Mouse (Mus musculus) cerebellum, postnatal 25 days (tissue): ENCODE measurements around the gene Timmdc1.

Experiments
- DNase-seq, 2 experiments: peaks; one replicate each; pipeline ENCODE4 v3.0.0; 2021; ENCODE audit warnings: mixed read lengths in 2 of 2

Timmdc1 gene

DNA sequence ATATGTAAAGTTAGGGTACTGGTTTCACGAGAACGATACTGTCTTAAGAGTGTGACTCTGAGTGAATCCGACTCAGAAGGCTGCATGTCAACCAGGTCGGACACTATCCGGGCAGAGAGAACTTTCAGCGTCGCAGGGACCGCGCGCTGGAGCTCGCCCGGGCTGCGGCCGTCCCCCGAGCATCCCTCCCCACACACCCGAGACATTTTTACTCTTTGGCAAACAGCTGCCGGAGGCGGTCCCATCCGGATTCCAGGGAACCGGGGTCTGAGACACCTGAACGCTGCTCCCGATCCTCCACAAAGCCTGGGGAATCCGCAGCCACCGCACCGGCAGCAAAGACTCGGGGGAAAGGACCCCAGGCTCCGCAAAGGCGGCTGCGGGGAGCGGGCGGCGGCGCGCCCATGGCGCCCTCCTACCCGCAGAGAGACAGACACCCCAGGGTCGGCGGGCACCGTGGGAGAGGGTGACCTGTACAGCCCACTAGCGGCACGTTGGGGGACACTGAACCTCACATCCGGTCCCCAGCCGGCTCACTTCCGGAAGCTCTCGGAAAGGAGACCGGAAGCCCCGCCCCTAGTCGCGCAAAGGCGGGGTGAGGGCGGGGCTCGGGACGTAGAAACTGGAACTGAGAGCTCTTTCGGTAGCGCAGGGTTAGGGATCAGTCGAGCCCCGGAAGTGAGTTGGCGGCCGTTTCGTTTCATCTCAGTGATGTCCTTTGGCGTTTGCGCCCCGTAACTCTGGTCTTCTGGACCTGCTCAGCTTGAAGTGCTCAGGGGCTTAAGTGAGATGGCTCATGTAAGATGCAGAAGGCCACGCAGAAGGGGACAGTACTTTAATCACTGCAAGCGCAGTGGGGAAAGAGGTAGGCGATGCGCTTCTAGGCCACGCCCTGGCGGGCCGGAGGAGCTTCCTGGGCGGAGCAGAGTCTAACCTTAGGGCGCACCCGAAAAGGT lies at the start of gene Timmdc1:
Gene Timmdc1 (minus strand): TSS at position 535 of the 956 bp plus-strand sequence.
- peak; percentile 96 to 98 for DNase-seq

GRCm38 (mm10) chr16:38571481-38571880 lies 49.0 kb upstream of the Timmdc1 start:
- no peak for DNase-seq

GRCm38 (mm10) chr16:38568192-38568591 lies 45.7 kb upstream of the Timmdc1 start:
- no peak for DNase-seq

- DNase-seq: no peak
Measured at GRCm38 (mm10) chr16:38563516-38563915, 41.1 kb upstream of the Timmdc1 start.

DNA sequence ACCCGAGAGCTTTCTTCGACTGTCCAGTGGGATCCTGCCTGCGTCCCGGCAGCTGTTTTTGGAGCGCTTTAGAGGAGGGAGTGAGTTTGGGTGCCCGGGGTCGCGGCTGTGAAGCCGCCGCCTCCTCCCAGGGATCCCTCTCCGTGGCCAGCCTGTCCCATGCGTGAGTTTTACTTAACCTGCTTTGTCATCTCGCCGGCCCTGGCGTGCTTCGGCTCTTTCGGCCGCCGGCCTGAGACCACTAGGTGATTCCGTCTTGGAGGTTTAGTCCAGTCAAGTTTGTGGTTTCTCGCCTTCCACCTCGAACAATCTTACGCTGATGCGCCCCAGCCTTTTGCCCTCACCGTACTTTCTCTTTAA lies 40.5 kb upstream of the Timmdc1 start:
- DNase-seq: no peak

DNA sequence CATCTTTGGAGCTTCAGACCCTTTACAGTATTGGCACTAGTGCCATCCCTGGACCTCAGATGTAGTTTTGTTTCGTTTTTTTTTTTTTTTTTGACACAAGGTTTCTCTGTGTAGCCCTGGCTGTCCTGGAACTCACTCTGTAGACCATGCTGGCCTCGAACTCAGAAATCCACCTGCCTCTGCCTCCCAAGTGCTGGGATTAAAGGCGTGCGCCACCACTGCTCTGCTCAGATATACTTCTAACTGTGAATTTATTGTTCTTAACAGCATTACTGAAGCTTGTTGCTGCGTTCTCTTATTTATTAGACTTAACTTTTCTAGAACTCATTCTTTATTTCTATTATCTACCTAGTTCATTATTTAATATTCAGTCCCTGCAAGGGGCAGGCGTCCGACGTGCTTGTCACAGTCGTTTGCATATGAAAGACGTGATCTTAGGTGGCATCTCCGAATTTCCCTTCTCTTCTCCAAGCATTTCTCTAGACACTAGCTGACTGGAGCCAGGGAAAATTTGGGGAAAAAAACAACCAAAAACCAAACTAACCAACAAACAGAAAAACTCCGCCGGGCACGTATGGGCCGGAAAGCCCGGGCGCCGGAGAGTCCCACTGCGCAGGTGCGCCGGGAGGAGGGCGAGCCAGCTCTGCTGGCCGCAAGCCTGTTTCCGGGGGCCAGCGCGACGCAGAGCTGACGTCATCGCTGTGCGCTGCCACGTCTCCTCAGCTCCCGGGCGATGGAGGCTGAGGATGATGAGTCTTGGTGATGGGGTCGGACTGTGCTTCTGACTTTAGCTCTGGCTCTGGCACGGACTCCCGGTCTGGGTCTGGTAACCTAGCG lies 39.9 kb upstream of the Timmdc1 start:
- DNase-seq: peak; percentile 98

GRCm38 (mm10) chr16:38558221-38558748 lies 35.8 kb upstream of the Timmdc1 start, which contains the start of gene Tmem39a:
TSS of gene Tmem39a (plus strand) at chr16:38558698.
- no peak for DNase-seq

DNA sequence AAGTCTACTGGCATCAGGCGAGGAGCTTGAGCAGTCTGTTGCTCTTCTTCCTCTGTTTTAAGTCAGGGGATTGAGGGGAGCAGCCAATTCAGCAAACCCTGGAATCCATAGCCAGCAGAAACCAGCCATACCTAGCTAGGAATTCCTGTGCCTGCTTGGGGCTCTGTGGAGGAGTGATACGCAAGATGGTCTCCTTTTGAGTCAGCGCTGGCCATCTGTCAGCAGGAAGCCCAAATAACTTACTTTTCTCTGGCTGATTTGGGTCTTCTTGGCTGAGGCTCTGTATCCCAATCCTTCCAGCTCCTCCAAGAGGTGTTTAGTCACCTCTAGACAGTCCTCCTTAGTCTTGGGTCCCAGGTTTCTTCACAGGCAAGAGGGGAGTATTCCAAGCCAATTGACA lies 33.5 kb upstream of the Timmdc1 start:
- DNase-seq: no peak

- peak; percentile 88 to 90 for DNase-seq
Measured at GRCm38 (mm10) chr16:38549479-38550396, 27.3 kb upstream of the Timmdc1 start, which contains the start of gene Poglut1. TSS of gene Poglut1 (minus strand) at chr16:38550258.

GRCm38 (mm10) chr16:38548000-38548399 lies 25.5 kb upstream of the Timmdc1 start:
- DNase-seq: no peak

DNA sequence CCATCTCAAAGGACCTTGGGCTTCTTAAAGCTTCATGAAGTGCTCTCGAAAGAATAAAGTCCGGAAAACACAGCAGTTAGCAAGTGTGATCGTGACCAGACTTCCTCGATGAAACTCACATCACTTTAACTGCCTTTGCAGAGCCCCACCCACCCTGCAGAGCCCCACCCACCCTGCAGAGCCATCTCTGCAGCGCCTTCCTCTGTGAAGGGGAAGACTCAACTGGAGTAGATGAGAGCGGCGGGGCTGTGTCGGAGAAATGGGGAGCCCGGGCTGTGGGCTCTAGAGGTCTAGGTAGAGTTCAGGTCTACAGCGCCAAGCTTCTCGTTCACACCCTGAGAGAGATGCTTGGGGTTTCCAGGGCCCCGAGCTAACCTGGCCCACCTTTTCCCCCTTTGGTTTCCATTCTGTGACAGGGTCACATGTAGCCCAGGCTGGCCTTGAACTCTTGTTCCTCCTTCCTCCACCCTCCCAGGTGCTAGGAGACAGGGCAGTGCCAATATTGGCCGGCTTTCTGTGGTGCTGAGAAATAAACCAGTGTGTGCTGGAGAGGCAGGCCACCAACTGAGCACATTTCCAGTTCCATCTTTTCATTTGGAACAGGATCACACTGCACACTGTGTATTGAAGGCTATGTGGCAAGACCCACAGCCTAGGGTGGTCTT lies 16.4 kb upstream of the Timmdc1 start:
- DNase-seq: no peak

DNA sequence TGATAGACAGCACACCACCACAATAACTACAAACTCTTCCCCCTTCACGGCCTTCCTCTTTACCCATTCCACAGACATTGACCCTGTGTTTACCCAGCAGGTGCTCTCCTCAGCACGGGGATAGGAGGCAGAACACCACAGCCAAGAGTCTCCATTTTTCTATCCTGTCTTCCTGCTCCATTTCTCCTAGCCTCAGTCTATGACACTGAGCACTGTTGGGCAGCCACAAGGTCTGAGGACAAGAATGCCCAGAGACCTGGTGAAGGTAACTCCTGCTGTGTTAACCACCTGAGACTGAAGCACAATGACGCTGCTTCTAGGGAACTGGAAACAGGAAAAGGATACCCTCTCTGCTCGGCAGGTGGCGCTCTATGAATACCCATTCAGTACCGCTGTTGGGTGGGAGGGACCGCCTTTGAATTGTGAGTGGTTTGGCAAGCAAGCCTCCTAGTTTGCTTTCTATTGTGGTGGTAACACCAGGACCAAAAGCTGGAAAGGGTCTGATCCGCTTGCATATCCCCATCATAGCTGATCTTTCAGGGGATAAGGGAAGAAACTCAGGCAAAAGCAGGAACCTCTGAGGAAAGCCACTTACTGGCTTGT lies 14.2 kb upstream of the Timmdc1 start:
- peak; percentile 66 to 78 for DNase-seq

DNA sequence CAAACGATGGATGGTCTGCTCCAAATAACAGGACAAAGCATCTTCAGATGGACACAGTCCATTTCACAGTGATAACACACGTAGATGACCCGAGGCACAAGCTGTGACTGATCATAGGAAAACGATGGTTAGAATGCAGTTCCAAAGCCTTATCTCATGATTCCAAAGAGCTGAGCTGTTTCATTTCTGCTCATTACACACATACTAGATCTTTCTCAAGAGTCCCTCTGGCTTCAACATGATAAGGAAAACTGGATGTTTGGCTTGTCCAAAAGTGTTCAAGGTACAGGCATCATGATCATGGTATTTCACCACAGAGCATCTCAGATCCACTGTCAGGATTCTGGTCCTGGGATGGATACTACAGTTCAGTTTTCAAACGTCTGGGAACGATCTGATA lies 3.8 kb upstream of the Timmdc1 start:
- no peak for DNase-seq

DNA sequence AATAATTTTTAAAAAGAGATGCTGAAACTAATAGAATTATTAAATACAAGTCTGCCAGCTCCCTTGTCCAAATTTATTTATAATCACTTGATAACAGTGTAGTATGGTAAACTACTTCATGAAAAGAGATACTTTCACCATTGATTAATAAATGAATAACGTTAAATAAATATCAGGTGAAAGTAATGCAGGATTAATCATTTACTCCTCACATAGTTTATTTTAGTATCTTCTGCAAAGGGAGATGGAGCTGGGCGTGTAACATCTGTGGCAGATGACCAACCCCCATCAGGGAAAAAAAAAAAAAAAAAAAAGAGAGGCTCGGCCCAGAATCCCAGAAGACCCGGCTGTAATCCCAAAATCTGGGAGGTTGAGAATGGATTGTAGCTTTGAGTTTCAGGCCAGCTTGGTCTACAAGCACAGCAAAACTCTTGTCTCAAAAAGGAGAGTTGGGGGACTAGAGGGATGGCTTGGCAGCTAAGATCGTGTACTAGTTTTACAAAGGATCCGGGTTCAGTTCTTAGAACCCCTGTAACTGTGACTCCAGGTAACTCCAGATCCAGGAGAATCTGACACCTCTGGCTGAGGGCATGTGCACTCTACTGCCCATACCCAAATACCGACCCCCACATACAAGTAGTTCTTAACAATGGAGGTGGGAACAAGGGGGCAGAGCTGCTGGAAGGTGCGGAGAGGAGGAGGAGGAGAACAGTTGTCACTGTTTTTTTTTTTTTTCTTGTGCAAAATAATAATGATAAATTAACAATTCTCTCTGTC lies 1.1 kb downstream of the Timmdc1 start:
- no peak for DNase-seq

DNA sequence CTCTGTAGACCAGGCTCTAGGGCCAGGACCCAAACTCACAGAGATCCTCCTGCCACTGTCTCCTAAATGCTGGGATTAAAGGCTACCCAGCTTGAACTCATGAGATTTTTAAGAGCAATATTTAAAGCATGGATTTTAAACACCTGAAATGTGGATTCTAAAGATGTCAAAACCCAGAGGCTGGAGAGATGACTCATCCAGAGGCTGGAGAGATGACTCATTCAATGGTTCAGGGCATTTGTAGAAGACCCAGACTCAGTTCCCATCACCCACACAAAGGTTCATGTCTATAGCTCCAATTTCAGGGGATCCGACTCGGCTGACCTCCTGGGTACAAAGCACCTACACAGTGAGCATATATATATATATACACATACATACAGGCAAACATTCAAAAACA lies 3.3 kb downstream of the Timmdc1 start:
- no peak for DNase-seq

DNA sequence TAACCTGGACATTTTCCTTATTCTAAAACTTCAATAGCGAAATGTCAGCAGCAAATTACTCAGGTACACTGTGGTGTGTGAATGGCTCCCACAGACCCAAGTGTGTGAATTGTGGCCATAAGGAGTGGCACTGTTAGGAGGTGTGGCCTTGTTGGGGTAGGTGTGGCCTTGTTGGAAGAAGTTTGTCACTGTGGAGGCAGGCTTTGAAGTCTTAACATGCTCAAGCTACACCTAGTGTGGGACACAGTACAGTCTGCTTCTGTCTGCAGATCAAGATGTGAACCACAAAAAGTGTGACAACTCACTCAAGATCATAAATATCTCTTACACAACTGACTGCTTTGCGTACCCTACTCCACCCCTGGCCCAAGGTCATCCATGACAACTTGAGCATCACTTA lies 11.6 kb downstream of the Timmdc1 start:
- no peak for DNase-seq

GRCm38 (mm10) chr16:38506041-38506634 lies 16.3 kb downstream of the Timmdc1 start:
- DNase-seq: peak; percentile 68 to 77

DNA sequence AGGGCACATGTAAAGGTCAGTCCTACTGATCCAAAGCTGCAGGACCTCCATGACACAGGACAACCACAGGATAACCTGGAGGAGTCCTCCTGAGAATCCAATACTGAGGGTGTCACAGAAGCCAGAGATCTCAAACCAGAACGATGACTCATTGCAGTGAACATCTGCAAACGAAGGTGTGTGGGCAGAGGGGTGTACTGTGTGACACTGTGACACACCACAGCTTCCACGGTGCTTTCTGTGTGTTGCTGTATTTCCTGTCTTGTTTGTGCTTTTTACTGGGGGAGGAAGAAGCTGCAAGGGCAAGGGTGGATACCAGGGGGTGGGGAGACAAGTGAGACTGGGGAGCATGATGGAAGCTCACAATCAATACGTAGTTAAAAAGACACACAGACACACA lies 18.9 kb downstream of the Timmdc1 start:
- DNase-seq: no peak

DNA sequence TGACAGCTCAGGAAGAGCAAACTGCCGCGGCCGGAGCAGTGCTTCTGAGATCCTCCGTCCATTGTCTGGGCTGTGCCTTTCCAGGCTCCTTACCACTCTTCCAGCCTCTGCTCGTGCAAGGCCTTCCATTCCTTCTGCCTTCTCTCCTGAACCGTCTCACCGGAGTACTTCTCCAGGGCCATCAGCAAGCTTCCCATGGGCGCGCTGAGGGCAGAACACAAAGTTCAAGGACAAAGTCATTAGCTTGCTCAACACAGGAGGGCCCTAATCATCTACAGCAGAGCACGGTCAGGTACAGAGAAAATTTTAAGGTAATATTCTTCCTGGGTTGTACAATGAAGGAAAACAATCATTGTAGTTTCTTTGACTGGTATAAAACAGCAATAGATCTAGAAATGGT lies 20.0 kb downstream of the Timmdc1 start:
- no peak for DNase-seq

- DNase-seq: no peak
Measured at GRCm38 (mm10) chr16:38496604-38497140, 25.8 kb downstream of the Timmdc1 start.
